Mouse (Mus musculus) CD4-positive helper T cell, adult 2 months (primary cell): Measurements from ENCODE around the gene Slc25a48.

Experiments
- DNase-seq: peaks from one replicate; pipeline ENCODE4 v3.0.0-alpha.2; 2012; ENCODE audit warnings: low read depth, missing footprints, low spot score

Gene Slc25a48

DNA sequence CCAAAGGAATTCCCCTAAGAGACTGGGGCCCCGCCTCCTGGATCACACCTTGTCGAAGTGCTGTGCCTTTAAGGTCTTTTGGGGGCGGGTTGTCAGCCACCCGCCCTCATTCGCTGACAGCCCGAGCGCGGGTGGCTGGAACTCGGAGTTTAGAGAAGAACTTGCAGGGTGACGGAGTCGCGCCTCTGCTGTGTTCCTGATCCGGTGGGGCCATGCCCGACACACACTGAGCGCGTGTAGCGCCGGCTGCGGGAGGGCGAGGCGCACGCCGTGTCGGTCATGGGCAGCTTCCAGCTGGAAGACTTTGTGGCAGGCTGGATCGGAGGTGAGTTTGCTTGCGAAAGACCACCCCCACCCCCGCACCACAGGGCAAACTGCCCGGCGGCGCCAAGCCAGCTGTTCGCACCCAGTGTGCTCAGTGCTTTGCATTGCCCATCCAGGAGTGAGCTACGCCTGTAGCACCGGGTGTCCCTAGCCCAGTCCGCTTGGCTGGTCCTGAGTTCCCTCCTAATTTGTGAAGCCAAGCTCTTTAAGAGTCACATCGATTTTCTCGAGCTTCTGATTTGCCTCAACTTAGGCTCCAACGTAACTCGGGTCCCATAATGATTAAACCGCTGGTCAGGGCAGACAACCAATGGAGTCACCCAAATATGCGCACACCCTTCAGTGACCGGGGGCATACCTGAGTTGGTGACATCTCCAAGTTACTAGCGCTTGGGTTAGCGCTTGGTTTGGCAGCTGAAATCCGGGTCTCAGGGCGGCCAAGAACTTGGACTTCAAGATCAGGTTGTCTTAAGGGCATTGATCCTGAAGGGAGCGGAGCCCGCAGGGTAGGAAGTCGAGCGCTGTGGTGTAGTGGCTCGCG lies at the start of gene Slc25a48:
Gene Slc25a48, plus strand, starts transcription at position 145 of the 865 bp plus-strand sequence.
- DNase-seq = no peak

DNA sequence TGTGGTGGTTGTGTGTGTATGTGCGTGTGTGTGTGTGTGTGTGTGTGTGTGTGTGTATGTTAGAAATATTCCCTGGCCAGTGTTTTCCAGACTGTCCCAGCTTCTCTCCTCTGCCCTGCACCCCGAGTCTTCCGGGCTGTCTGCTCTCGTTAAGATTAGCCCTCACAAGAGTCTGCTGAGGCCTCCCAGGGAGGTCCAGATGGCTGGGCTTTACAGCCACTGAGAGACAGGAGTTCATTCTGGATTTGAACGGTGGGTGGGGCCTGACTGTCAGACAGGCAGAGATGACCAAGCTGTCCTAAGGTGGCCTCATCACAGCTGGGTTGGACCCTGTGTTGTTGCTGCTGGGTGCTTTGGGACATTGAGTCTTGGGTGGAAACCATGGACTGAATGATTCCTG lies 40.6 kb upstream of the Slc25a48 start:
- DNase-seq = no peak

DNA sequence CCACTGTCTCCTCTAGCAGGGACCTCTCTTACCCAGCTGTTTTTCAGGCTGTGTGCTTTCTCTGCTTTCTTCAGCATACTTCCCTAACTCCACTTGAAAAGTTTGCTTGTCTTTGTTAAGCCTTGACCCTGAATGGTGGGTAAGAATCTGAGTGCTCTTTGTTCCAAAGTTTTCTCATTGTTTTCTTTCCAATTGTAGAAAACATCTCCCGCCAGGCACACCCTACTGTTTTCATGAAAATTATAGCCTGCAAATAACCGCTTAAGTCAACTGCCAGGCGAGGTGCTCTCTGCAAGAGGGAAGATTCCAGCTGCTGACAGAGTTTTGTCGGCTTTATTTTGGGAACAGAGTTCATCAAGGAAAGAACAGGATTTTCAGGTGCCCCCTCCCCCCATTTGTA lies 37.0 kb upstream of the Slc25a48 start:
- DNase-seq = no peak

DNA sequence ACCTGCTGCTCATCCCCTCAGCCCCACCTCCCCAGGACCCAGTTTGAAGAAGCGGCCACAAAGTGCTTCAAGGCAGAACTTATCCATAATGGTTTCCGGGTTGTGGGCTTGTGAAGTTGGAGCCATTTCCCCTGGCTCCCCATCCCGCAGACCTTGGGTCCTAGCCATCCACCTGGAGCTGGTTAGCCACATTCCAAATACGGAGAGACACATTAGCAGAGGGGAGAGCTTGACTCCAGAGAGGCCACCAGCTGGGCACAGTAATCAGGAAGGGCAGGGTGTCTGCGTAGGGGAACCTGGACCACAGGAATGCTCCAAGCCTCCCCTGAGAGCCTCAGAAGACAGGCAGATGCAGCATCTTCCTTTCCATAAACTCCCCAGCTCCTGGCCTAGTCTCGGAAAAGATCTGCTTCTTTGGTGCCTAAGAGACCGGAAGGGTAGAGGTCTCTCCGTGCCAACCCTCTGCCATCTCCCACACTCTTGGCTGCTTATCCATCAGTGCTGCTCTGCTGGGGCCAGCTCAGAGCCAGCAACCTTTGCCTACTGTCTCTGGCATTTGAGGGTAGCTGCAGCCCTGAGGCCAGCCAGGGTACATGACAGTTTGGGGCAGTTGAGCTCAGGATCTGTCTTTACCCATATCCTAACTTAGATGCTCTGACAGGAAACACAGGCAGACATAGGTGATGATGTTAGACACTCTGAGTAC lies 34.6 kb upstream of the Slc25a48 start:
- DNase-seq = no peak

DNA sequence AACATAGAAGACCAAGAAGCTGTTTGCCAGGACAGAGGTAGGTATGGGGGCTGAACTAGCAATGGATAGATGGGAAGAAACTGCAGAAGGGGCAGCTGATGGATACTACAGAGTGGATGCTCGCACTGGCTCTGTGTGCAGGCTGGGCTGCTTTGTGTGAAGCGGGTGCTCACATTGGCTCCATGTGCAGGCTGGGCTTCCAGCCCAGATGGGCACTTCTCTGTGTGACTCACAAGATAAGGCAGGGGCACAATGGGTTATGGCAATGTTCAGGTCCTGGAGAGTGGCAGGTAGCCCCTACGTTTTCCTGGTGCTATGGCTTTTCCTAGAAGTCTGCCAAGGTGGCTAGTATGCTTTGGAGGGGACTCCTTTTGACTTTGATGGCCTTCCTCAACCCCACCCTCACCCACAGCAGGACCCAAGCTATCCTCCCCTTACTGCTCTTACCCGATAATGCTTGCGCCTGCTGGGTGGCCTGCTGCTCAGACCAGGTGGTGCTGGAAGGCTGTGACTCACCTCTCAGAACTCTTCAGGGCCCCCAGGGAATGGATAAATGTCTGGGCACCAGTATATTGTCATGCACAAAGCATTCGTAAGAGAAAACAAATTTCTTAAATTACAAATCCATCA lies 33.5 kb upstream of the Slc25a48 start:
- DNase-seq = no peak

DNA sequence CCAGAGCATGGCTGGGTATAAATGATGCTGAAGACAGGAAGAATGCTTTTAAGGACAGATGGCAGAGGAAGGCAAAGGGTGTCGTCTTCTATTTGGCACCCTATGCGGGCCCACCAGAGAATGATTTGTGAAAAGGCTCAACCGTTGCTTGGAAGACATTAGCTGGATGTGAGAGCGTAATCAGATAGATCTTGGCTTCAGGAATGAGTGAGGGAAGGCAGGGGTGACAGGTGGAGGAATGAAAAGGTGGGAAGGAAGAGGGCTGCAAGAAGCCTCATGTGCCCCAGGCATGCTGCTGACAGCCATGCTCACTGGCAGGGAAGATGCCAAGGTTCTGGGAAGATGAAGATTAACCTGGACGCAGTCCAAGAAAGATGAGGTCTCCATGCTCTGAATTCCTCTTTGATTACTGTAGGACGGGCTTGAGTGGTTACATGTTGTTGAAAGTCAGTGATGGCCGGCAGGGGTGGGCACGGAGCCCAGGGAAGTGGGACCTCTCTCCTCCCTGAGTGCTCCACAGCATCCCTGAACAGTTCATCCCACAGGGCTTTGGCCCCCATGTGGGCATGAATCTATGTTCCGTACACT lies 25.8 kb upstream of the Slc25a48 start:
- DNase-seq = no peak

DNA sequence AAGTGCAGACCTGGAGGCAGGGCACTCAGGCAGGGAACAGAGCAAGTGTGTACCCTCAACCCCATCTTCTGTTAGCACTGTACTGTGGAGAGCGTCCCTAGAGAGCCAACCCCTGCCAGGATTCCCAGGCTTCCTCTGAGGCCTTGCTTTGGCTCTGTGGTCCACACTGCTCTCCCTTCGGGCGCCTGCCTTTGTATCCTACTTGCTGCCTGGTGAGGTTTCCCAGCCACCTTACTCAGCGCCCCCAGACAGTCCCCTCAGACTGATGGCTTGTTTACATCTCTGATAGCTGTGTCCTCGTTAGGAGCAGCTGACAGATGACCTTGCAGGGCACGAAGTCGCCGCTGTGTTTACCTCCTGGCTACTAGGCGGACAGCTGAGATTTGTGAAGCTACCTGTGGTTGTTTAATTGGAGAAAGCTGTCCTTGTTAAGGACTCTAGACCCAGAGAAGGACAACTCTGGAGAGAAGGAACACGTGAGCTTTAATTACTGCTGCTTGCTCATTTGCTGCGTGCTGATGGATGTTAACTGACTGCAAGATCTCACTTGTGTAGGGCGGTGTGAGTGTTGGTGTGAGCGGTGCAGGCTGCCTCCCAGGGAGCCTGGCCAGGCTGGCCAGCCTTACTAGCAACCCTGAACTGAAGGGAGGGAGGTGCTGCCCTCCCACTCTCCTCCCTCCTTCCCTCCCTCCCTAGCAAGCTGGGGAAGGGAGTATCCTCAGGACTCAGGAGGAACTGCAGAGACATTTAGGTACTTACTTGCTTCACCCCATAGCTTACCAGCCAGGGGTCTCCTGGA lies 19.3 kb upstream of the Slc25a48 start:
- no peak for DNase-seq

DNA sequence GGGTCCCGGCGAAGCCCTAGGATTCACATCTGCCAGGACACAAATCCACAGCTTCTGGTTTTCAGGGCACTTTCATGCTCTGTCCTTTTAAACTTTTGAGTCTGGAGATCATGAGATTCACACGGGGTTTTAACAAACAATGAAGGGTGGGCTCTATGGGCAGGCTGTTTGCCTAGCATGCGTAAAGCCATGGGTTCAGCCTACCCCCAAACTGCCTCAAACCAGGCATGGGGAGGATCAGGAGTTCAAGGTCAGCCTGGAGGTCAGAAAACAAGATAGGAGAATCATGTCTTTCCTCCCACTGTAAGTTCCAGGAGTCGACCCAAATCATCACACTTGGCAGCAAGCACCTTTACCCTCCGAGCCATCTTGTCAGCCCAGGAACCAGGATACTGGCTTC lies 18.6 kb upstream of the Slc25a48 start:
- no peak for DNase-seq

DNA sequence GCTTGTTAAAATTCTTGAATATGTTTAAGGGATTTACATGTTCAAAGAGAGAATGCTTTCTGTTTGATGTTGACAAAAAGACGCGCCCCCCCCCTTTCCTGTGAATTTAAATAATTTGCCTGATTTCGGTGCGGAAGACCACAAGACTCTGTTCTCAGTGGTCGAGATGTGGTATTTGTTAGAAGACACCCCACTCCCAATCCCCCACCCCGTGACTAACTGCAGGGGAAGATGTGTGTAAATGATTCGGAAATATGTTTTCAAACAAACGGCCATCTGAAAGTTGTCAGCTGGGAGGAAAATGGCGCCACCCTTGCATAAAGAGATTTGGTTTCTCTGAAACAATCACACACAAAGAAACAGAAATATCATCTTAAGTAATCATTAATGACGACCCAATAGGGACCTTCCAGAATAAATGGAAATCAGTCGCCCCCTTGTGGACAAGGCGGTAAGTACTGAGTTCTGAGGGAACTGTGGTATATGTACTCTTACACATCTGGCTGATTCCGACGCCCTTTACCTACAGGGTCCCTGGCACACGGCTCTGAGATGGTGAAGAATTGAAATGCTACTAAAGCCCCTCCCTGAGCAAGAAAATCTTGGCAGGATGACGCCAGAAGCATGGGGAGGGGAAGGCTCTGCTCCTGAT lies 16.0 kb upstream of the Slc25a48 start:
- DNase-seq = peak; percentile 15

DNA sequence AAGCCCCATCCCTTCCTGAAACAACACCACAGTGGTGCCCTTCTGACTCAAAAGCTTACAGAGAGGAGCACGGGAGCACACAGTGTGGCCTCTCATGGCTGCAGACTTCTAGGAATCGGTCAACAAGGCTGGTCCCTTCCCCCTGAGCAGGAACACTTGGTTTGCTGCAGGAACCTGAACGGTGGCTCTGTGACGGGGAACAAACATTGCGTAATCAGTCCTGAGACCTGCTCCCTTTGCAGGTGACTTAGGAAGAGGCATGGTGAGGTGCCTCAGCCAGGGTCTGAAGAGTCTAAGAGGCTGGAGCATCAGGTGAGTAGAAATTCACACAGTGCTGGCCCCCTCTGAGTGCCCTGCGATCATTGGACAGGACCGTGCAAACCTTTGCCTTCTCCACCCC lies 12.2 kb upstream of the Slc25a48 start:
- no peak for DNase-seq

DNA sequence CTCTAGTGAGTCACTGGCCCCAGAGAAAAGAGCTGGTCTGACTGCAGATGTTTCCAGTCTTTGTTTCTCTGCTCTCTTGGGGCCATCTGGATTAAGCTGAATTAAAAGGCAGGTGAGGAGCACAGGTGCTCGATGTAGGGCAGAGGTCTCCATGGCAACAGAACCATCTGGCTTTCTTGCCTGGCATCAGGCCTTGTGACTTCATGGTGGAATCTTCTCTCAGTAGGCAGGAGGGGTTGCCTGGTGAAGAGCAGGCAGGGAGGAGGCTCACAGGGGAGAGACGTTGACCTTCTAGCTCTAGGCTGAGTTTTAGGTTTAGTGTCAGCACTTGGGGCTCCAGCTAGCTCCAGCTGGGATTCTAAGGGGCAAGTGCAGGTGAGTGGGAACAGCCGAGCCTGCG lies 11.8 kb upstream of the Slc25a48 start, which contains the start of gene Gm3045:
Gene Gm3045, plus strand, starts transcription at position 230 of the 400 bp plus-strand sequence.
- no peak for DNase-seq

DNA sequence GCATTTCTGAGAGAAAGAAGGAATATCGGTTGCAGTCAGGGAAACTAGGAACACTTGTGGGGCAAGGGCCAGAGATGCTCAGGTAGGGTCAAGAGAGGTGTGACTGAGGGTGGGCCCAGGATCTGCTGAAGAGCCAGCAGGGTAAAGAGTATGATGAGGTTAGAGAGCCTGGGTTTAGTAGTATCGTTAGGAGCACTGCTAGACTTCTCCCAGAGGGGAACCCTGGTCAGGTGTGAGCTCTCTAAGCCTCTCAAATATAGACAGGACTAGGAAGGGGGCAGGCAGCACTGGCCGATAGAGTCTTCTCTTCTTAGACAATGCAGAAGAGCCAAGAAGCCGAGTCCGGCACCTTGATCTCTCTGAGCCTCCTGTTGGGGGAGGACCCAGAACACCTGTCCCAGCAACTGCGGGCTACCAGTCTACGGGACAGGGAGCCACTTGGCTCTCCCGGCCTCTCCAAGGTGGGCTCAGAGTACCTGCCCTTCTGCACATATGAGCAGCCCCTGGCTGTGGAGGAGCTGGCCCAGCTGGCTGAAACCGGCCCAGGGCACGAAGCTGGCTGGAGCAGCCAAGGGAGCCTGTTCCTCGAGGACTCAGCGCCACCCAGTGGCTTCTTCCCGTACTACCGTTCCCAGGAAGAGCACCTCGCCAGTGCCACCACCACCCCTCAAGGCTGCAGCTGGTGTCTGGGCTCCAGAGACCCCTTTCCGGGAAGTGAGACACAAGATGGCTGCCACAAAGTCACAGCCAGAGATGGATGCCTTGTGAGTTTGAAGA lies 9.2 kb upstream of the Slc25a48 start:
- peak; percentile 14 for DNase-seq

DNA sequence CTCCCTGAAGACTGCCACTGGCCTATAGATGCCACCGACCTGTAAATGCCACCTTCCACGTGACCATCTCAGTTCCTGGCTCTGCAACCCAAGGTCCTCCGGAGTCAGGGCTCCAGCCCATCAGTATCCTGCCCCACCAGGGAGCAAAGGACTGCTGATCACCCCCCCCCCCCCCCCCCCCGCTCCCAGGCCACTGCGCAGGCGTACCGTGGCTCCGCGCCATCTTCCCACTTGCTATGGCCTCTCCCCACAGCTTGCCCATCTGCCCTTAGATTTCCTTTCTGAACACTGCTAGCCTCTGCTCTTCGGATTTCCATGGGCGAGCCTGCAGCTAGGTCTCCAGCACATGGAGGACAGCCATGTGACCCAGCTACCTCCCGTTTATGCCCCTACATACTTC lies 5.7 kb upstream of the Slc25a48 start:
- no peak for DNase-seq

DNA sequence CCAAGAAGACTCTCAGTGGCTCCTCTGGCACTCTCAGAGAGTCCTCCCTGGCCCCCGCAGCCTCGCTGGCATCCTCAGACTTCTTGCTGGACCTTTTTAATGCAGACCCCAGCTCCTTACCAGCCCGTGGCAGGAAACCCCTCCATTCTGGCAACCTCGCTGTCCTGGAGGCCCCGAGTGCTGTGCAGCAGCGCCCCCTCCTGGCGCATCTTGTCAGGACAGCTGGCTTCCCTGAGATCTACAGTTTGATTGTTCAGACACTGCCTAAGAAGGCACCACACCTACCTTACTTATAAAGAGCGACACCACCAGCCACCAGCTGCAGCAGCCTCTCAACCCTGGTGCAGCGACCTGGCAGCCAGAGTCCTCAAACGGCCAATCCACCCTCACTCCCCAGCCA lies 4.7 kb upstream of the Slc25a48 start:
- no peak for DNase-seq

DNA sequence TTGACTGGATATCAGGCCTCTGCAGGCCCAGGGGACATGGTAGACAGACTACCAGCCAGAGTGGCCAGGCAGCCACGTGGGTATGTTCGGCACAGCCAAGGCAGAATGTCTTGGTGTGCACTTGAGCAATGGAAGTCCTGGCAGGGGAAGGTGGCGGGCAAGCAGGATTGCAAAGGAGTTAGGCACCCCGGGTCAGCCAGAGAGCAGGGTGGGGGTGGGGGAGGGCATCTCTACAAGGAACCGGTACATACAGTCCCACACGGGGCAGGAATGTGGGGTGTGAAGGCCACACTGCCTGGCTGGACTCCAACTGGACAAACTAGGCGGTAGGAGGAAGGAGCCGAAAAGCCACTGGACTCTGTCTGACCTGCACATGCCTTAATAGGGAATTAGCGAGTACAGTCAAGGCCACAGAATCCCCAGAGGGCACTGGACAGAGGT lies 3.8 kb upstream of the Slc25a48 start:
- DNase-seq = no peak

DNA sequence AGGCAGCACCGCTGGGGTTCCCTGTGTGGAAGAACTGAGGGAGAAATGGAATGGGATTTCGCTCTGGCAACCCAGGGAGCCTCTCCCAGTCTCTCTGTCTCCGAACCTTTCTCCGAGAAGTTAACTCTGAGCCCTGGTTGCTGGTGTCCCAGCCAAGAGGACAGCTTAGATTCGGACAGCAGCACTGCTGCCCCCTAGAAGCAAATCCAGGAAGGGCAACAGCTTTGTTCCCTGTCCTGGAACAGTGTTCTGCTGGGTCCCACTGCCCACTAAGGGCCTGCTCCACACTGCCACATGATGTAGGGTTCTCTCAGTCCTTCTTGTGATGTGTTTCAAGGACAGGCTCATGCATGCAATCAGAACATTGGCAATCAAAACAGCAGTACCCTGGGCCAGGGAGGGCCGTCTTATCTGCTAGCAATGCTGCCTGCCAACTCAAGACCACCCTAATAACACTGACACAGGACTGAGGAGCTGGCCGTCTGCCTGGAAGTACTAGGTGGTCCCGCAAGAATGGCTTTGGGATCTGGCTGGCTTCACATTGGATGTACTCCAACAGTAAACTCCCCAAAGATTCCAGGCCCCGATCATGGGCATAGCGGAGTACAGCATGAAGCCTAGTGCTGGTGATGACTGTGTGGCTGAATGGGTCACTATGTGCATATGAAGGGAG lies 2.4 kb upstream of the Slc25a48 start:
- no peak for DNase-seq

DNA sequence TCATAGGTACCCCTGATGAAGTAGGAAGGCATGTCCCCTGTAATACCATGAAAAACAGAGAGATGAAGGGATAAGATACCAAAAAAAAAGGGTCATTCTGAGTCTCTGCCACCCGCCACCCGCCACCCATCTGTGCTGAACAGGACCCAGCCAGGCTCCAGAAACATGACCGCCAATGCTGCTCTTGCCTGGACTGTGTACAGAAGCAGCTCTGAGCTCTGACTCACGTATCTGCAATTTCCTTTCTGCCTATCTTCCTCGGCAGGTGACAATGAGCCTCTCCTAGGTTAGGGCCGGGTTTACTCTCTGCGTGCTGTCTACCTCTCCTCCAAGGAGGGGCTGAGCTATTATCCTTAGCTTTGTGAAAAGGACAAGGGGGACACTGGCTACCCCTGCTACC lies 5.3 kb downstream of the Slc25a48 start:
- no peak for DNase-seq

DNA sequence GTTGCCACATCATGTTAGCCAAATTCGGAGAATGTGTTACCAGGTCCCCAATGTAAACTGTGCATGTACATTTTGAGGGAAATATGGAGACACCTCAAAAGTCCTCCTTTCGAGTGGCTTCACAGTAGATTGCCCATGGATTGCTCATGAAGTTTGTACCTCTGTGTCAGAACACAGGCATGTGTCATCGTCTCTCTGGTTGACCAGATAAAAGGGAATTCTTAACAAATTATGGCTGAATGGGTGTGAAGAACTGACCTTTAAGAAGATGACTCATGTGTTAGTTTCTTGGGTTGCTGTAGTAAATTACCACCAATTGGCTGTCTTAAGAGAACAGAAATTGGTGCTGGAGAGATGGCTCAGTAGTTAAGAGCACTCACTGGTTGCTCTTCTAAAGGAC lies 6.0 kb downstream of the Slc25a48 start:
- DNase-seq = no peak

DNA sequence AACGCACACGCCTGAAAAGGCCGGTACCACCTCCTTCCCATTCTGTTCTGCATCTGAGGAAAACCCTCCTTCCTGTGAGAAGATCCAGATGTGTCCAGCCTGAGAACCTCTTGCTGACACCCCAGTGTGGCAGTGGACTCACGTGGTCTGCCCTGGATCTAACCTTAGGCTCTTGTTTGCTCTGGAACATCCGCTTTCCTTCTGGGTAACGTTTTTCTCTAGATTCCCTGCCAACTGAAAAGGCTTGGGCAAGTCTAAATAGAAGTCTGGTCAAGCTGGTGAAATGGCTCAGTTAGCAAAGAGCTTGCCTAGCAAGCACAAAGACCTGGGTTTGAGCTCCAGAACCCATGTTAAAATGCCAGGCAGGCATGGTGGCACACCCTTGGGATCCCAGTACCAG lies 6.8 kb downstream of the Slc25a48 start:
- no peak for DNase-seq
